Mouse (Mus musculus) stomach, postnatal 0 days (tissue): ENCODE results near the gene Srd5a1. TPM values are rescaled to one million over a fixed set of nuclear protein-coding genes. Genes with fewer than 3 reads are reported as not detected.
A peak's percentile ranks its signal among the peaks of the same experiment; 100 is the strongest.

ENCODE experiments used
- ATAC-seq: fragments of 200-750 bp; cut with Nextera tagmentation; 2 replicates; pipeline ENCODE4 v1.8.0; 2017; ENCODE audit not compliant: low FRiP score, low TSS enrichment
- DNase-seq: peaks from one replicate; pipeline ENCODE4 v3.0.0-alpha.2; 2016; ENCODE audit warnings: low spot score
- H3K27ac ChIP-seq: fragments of 300-500 bp; sonication (generic); replicated peaks from 2 replicates; pipeline ENCODE4 v1.5.1; 2014; ENCODE audit warnings: mild to moderate bottlenecking, control low read depth
- H3K27me3 ChIP-seq: fragments of 300-500 bp; sonication (generic); 2 replicates; pipeline ENCODE4 v1.6.1; 2014; ENCODE audit warnings: low read length; ENCODE audit not compliant: control insufficient read depth, insufficient read depth
- H3K36me3 ChIP-seq: fragments of 300-500 bp; sonication (generic); 2 replicates; pipeline ENCODE4 v1.6.1; 2014; ENCODE audit warnings: low read length, mixed read lengths; ENCODE audit not compliant: control insufficient read depth, insufficient read depth
- H3K4me1 ChIP-seq: fragments of 300-500 bp; sonication (generic); replicated peaks from 2 replicates; pipeline ENCODE4 v1.6.1; 2014; ENCODE audit warnings: antibody characterized with exemption; ENCODE audit not compliant: control insufficient read depth, insufficient read depth
- H3K4me2 ChIP-seq: fragments of 300-500 bp; sonication (generic); replicated peaks from 2 replicates; pipeline ENCODE4 v1.6.1; 2014; ENCODE audit warnings: low read depth, mild to moderate bottlenecking, control low read depth, moderate library complexity
- H3K4me3 ChIP-seq: fragments of 300-500 bp; sonication (generic); 2 replicates; pipeline ENCODE4 v1.5.1; 2014; ENCODE audit warnings: low read depth, low read length, control low read depth
- H3K9ac ChIP-seq: fragments of 300-500 bp; sonication (generic); 2 replicates; pipeline ENCODE4 v1.6.1; 2014; ENCODE audit warnings: mild to moderate bottlenecking, low read length, control low read depth, mixed read lengths
- H3K9me3 ChIP-seq: fragments of 300-500 bp; sonication (generic); 2 replicates; pipeline ENCODE4 v1.6.1; 2016; ENCODE audit warnings: low read length; ENCODE audit not compliant: control insufficient read depth
- CTCF ChIP-seq: IDR thresholded peaks from 2 replicates; pipeline ENCODE4 v1.5.1; 2016; ENCODE audit warnings: antibody characterized with exemption, low read depth, mild to moderate bottlenecking, moderate library complexity
- EP300 ChIP-seq: optimal IDR thresholded peaks from 2 replicates; pipeline ENCODE3; 2016; ENCODE audit warnings: antibody characterized with exemption
- WGBS: fragments of 180-500 bp; shearing (Covaris S2); extraction: QIAGEN DNeasy Blood & Tissue Kit; methylation state at CpG from one replicate; pipeline ENCODE4 v1.1.7; 2014; 5-methylcytosine and 5-hydroxymethylcytosine counted together
- polyA plus RNA-seq: library from polyadenylated mRNA; unstranded; fragments of >200 nt; fragmentation: Nextera tagmentation; extraction: Ambion mirVana; gene quantifications from 2 replicates; pipeline ENCODE4 v1.2.1, GENCODE M21; 2015

Srd5a1 gene
- polyA plus RNA-seq, 1 experiment from 2014 or later = 29.4 TPM

DNA sequence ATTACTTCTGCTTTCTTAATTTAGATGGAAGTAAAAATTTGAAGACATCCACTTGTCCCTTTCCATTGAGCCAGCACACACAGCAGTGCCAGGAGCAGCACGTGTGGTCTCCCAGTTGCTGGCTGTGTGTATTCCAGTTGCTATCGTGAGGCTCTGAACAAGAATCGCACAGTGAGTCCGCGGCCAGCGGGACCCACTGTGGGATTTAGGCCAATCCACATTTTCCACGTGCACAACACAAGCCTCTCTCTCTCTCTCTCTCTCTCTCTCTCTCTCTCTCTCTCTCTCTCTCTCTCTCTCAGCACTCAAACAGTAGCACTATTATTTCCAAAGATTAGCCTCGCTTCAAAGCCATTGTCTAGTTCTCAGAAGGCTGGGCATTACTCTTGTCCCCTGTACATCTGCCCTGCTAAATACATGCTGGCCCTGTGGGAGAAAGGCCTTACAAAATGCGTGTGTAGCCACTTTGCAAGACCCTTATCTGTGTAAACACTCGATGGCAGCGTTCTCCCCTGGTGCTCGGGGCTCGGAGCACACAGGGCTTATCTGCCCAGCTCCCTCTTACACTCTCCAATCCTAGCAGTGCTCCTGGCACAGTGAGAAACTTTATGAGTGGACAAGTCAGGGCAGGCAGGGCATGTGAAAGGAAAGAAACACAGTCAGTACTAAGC, 51.8 kb downstream of the Srd5a1 start:
- Histone ChIP-seq H3K4me1 (peaks cover 4% of the 10 kb centered on the region), H3K4me2 (0 out of 2 replicates have a peak overlapping the region, but pooled peaks have one; percentile 4), H3K27ac (no peak overlapping the region), H3K36me3 (no peaks in the 10 kb centered on the region), H3K9me3 (no peaks in the 10 kb centered on the region), H3K9ac (no peak overlapping the region), H3K4me3 (no peak overlapping the region), H3K27me3 (no peaks in the 10 kb centered on the region)
- DNase-seq (peak; percentile 36), ATAC-seq (no peak)
- WGBS = 50% methylated on average over 13 of the region's 13 CpGs
- TF ChIP-seq EP300 (no peak), CTCF (no peak)

- Histone ChIP-seq H3K9ac (no peak overlapping the region), H3K27me3 (no peaks in the 10 kb centered on the region), H3K4me3 (no peak overlapping the region), H3K36me3 (no peaks in the 10 kb centered on the region), H3K4me2 (no peak overlapping the region), H3K27ac (no peak overlapping the region), H3K9me3 (no peaks in the 10 kb centered on the region), H3K4me1 (peaks cover 2% of the 10 kb centered on the region)
- ATAC-seq = no peak
- no peak for TF ChIP-seq EP300
- TF ChIP-seq CTCF = no peak
- no peak for DNase-seq
- 66% methylated on average over 6 of the region's 6 CpGs for WGBS
Measured at GRCm38 (mm10) chr13:69558098-69558660, 53.1 kb downstream of the Srd5a1 start.

GRCm38 (mm10) chr13:69556728-69557127, 54.5 kb downstream of the Srd5a1 start:
- H3K27ac ChIP-seq = no peak overlapping the region
- no peaks in the 10 kb centered on the region for H3K9me3 ChIP-seq
- no peaks in the 10 kb centered on the region for H3K4me1 ChIP-seq
- no peak for DNase-seq
- no peak overlapping the region for H3K4me2 ChIP-seq
- TF ChIP-seq EP300 = no peak
- no peak for TF ChIP-seq CTCF
- H3K4me3 ChIP-seq = no peak overlapping the region
- no peaks in the 10 kb centered on the region for H3K27me3 ChIP-seq
- no peak overlapping the region for H3K9ac ChIP-seq
- no peaks in the 10 kb centered on the region for H3K36me3 ChIP-seq
- no peak for ATAC-seq

DNA sequence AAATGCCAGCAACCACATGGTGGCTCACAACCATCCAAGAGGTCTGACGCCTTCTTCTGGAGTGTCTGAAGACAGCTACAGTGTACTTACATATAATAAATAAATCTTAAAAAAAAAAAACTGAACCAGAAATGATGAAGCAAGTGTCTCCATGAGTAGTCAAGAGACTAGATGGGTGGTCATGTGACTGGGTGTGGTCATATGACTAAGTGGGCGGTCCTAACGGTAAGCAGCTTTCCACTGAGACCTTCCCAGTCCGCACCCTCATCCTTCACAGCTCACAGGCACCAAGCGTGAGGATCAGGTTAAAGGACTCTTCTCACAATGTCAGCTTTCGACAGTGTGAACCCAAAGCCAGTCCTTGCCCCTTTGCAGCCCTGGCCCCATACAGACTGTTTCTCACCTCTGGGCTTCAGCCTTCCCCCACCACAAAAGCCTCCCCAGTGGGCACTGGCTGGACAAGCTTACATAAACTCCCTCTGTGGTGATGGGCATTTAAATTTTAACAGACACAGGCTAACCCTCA, 55.2 kb downstream of the Srd5a1 start:
- H3K4me2 ChIP-seq = no peak overlapping the region
- TF ChIP-seq CTCF (no peak), EP300 (no peak)
- DNase-seq (no peak), ATAC-seq (no peak)
- no peak overlapping the region for H3K27ac ChIP-seq
- WGBS = 75% methylated on average over 6 of the region's 6 CpGs
- no peaks in the 10 kb centered on the region for H3K27me3 ChIP-seq
- H3K4me1 ChIP-seq = no peaks in the 10 kb centered on the region
- no peaks in the 10 kb centered on the region for H3K9me3 ChIP-seq
- H3K9ac ChIP-seq = no peak overlapping the region
- no peaks in the 10 kb centered on the region for H3K36me3 ChIP-seq
- H3K4me3 ChIP-seq = no peak overlapping the region

- no peaks in the 10 kb centered on the region for H3K4me1 ChIP-seq
- H3K27me3 ChIP-seq = no peaks in the 10 kb centered on the region
- no peaks in the 10 kb centered on the region for H3K36me3 ChIP-seq
- no peak overlapping the region for H3K9ac ChIP-seq
- ATAC-seq (no peak), DNase-seq (no peak)
- H3K4me2 ChIP-seq = no peak overlapping the region
- no peaks in the 10 kb centered on the region for H3K9me3 ChIP-seq
- TF ChIP-seq EP300 (no peak), CTCF (no peak)
- 26% methylated on average over 8 of the region's 8 CpGs for WGBS
- no peak overlapping the region for H3K4me3 ChIP-seq
- H3K27ac ChIP-seq = no peak overlapping the region
Measured at GRCm38 (mm10) chr13:69555045-69555444, 56.2 kb downstream of the Srd5a1 start.

DNA sequence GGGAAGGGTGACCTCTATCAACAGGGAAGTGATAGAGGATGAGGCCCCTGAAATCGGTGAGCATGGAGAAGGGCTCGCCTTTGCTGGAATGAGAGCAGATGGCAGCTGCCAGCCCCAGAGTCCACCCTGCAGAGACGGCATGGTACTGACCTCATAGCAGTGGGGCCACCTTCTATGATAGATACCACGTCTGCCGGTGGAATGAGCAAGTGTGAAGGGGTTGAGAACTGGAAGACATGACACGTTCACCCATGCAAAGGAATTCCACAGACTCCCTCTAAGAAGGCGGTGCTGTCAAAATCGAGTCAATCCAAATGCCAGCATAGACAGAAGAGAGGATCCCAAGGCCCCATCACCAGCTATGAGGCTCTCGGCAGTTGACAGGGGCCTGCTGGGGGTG, 57.0 kb downstream of the Srd5a1 start:
- no peak overlapping the region for H3K4me3 ChIP-seq
- no peaks in the 10 kb centered on the region for H3K36me3 ChIP-seq
- no peaks in the 10 kb centered on the region for H3K27me3 ChIP-seq
- no peaks in the 10 kb centered on the region for H3K4me1 ChIP-seq
- no peak overlapping the region for H3K27ac ChIP-seq
- no peak for TF ChIP-seq EP300
- TF ChIP-seq CTCF = no peak
- DNase-seq (no peak), ATAC-seq (no peak)
- H3K9me3 ChIP-seq = no peaks in the 10 kb centered on the region
- WGBS = 70% methylated on average over 9 of the region's 9 CpGs
- no peak overlapping the region for H3K9ac ChIP-seq
- H3K4me2 ChIP-seq = no peak overlapping the region
